Mouse (Mus musculus) kidney, adult 2 months (tissue): ENCODE results near the gene Gm15446.
"Not testable (repeated sequence)": the region's sequence is repeated elsewhere in the genome, so short reads cannot be mapped to it uniquely, and the experiment has no call there.

ENCODE experiments used
- CTCF ChIP-seq: fragments of 200-500 bp; conservative IDR thresholded peaks from 2 replicates; pipeline ENCODE4 v1.5.1; 2011; ENCODE audit warnings: low read depth, mild to moderate bottlenecking, control low read depth, low read length, moderate library complexity, mixed read lengths; ENCODE audit not compliant: insufficient read depth, insufficient read length
- POLR2A ChIP-seq: fragments of 200-500 bp; IDR thresholded peaks from one replicate; pipeline ENCODE4 v1.6.1; 2011; ENCODE audit warnings: low read depth, low read length, control low read depth

- TF ChIP-seq CTCF, POLR2A: not testable (repeated sequence)
Observed at GRCm38 (mm10) chr5:109923261-109924071, at the start of gene Gm15446.
